Mouse (Mus musculus) testis, adult 2 months (tissue): ENCODE measurements at regions not wholly inside any gene's neighbourhood (a gene's known extent, or its start where the extent isn't known, plus 50 kb on each side); places are given as distances from the start of the nearest gene placed in this dataset.

ENCODE experiments used
- CTCF ChIP-seq: fragments of 200-500 bp; IDR thresholded peaks from 2 replicates; pipeline ENCODE4 v1.5.1; 2012; ENCODE audit warnings: low read depth, mild to moderate bottlenecking, inconsistent platforms, low read length, moderate library complexity; ENCODE audit not compliant: control insufficient read depth, insufficient read depth, insufficient replicate concordance
- POLR2A ChIP-seq: fragments of 200-500 bp; IDR thresholded peaks from 2 replicates; pipeline ENCODE4 v1.6.1; 2012; ENCODE audit warnings: low read depth, mild to moderate bottlenecking, inconsistent platforms, low read length, moderate library complexity; ENCODE audit not compliant: control insufficient read depth

DNA sequence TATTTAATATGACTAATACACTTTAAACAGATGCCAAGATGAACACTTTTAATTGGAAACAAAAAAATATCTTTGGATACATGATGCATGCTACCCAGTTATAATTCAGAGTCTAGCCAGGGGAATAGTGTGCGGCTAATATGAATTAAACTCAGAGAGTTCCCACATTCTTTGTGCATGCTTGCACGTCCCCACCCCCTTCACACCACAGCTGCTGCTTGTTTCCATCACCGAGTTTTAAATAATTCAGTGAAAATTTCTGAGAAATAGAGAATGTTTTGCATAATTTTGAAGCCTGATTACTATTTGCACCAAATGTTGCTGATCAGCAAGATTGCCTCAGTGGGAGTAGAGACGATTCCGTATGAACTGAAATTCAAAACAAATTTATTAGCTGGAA is 325.1 kb downstream of the Pros1 start:
- no peak for TF ChIP-seq POLR2A
- no peak for TF ChIP-seq CTCF
